Mouse (Mus musculus) kidney, adult 2 months (tissue): ENCODE results near the gene Olfr1513. TPM values are rescaled to one million over a fixed set of nuclear protein-coding genes. Genes with fewer than 3 reads are reported as not detected.
"Not testable (repeated sequence)": the region's sequence is repeated elsewhere in the genome, so short reads cannot be mapped to it uniquely, and the experiment has no call there.

Source experiments
- DNase-seq: peaks from one replicate; pipeline ENCODE4 v3.0.0; 2021
- H3K27ac ChIP-seq: fragments of 200-500 bp; 2 replicates; pipeline ENCODE4 v1.5.1; 2012; ENCODE audit warnings: low read depth, low read length, control low read depth, inconsistent platforms; ENCODE audit not compliant: insufficient read depth
- H3K27me3 ChIP-seq: fragments of 200-500 bp; replicated peaks from 2 replicates; pipeline ENCODE4 v1.6.1; 2012; ENCODE audit warnings: mild to moderate bottlenecking, moderate library complexity, low read length, inconsistent platforms; ENCODE audit not compliant: control insufficient read depth, insufficient read depth
- H3K36me3 ChIP-seq: fragments of 200-500 bp; 2 replicates; pipeline ENCODE4 v1.6.1; 2012; ENCODE audit warnings: mild to moderate bottlenecking, moderate library complexity, low read length, inconsistent platforms; ENCODE audit not compliant: control insufficient read depth, insufficient read depth
- H3K4me1 ChIP-seq: fragments of 200-500 bp; 2 replicates; pipeline ENCODE4 v1.6.1; 2011; ENCODE audit warnings: low read length; ENCODE audit not compliant: control insufficient read depth, insufficient read depth
- H3K4me3 ChIP-seq: fragments of 200-500 bp; 2 replicates; pipeline ENCODE4 v1.5.1; 2011; ENCODE audit warnings: mild to moderate bottlenecking, low read depth, low read length, control low read depth; ENCODE audit not compliant: insufficient read depth
- CTCF ChIP-seq: fragments of 200-500 bp; conservative IDR thresholded peaks from 2 replicates; pipeline ENCODE4 v1.5.1; 2011; ENCODE audit warnings: low read depth, mild to moderate bottlenecking, control low read depth, low read length, moderate library complexity, mixed read lengths; ENCODE audit not compliant: insufficient read depth, insufficient read length
- POLR2A ChIP-seq: fragments of 200-500 bp; IDR thresholded peaks from one replicate; pipeline ENCODE4 v1.6.1; 2011; ENCODE audit warnings: low read depth, low read length, control low read depth
- WGBS: fragments of 180-500 bp; shearing (Covaris S2); methylation state at CpG from one replicate; pipeline ENCODE4 v1.1.7; 2018; 5-methylcytosine and 5-hydroxymethylcytosine counted together
- polyA plus RNA-seq: library from polyadenylated mRNA; depleted of rRNA; stranded (reverse); fragments of >200 nt; gene quantifications from 2 replicates; pipeline ENCODE4 v1.2.3, GENCODE M21; 2012

The Olfr1513 gene
- polyA plus RNA-seq, 1 experiment, result not detected

DNA sequence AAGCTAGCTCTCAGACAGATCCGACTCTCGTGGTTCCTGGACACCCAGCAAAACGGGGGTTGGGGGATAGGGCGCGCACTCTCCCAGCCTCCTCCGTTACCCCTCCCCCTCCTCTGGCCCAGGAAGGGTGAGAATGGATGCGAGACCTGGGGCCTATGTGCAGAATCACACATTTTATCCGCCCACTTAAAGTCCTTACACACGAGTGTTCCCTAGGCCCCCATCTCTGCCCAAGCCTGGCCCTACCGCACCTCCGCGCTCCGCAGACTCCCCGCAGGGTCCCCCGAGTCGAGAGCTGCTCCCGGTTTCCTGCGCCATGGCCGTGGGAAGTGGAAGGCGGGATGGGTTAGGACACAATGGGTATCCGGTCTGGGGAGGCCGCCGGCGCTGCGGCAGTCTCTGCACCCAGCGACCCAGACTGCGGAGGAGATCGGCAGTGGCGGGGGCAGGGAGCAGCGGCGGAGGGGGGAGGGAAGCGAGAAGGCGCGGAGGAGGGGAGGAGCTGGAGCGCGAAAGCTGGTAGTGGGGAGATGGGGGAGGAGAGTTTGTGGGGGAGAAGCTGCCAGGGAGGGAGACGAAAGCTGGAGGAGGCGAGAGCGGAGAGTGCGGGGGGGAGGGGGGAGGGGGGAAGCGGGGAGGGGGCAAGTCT, 40.3 kb downstream of the Olfr1513 start:
- no peak for TF ChIP-seq CTCF
- TF ChIP-seq POLR2A, result no peak
- under 1% methylated on average over 33 of the region's 41 CpGs for WGBS
- H3K36me3 ChIP-seq, result no peaks in the 10 kb centered on the region
- H3K4me1 ChIP-seq, result peaks cover 7% of the 10 kb centered on the region; the same call in 1 of the 2 replicates
- DNase-seq, result peak; percentile 81
- H3K27ac ChIP-seq, result peak overlapping the region; percentile 47
- H3K27me3 ChIP-seq, result no peaks in the 10 kb centered on the region
- peak overlapping the region; percentile 85 for H3K4me3 ChIP-seq

DNA sequence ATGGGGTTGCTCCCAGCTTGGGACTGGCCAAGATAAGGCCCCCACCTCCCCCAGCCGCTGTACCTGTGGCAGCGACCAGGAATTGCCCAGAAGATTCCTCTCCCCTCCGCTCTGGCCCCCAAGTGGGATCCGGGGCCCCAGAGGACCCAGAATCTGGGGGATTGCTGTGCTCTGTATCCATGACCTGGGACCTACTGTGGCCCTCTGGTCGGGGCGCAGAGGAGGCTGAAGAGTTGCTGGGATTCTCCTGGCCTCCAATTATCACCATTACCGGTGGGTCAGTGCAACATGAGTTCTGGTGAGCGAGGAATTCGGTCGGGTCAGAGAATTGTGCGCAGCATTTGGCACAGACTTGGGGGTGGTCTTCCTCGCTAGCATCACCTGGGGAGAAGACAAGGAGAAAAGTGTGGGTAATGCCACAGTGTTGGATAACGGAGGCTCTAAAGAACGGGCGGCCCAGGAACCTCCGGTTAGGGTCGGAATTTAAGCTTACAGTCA, 40.9 kb downstream of the Olfr1513 start:
- 10% methylated on average over 17 of the region's 17 CpGs for WGBS
- H3K27ac ChIP-seq, result peak overlapping the region; percentile 47

DNA sequence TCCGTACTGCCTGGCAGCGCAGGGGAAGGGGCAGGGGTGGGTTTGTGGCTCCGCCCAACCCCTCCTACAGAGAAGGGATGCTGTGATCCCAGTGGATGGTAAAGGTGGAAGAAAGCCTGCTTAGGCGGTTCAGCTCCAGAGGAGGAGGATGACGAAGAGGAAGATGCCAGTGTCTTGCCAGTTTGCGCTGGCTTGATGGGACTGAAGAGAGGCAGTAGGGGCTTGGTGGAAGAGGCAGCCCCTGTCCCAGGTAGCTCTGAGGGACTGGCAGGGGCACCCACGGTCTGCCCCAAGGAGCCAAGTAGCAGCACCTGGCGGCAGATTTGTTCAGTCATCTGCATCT, 41.4 kb downstream of the Olfr1513 start:
- Histone ChIP-seq H3K36me3 (no peaks in the 10 kb centered on the region), H3K27ac (no peak overlapping the region), H3K27me3 (no peaks in the 10 kb centered on the region), H3K4me1 (peaks cover 7% of the 10 kb centered on the region; the same call in 1 of the 2 replicates), H3K4me3 (peak overlapping the region; percentile 85; the same call in 1 of the 2 replicates)
- DNase-seq, result peak; percentile 21
- WGBS, result 49% methylated on average over 8 of the region's 8 CpGs
- TF ChIP-seq POLR2A (no peak), CTCF (no peak)

More for the DNA sequence above, 40.9 kb downstream of the Olfr1513 start:
- H3K4me3 ChIP-seq, result peak overlapping the region; percentile 85
- no peaks in the 10 kb centered on the region for H3K36me3 ChIP-seq
- TF ChIP-seq CTCF (no peak), POLR2A (no peak)
- H3K27me3 ChIP-seq, result no peaks in the 10 kb centered on the region
- peaks cover 7% of the 10 kb centered on the region; the same call in 1 of the 2 replicates for H3K4me1 ChIP-seq
- no peak for DNase-seq

DNA sequence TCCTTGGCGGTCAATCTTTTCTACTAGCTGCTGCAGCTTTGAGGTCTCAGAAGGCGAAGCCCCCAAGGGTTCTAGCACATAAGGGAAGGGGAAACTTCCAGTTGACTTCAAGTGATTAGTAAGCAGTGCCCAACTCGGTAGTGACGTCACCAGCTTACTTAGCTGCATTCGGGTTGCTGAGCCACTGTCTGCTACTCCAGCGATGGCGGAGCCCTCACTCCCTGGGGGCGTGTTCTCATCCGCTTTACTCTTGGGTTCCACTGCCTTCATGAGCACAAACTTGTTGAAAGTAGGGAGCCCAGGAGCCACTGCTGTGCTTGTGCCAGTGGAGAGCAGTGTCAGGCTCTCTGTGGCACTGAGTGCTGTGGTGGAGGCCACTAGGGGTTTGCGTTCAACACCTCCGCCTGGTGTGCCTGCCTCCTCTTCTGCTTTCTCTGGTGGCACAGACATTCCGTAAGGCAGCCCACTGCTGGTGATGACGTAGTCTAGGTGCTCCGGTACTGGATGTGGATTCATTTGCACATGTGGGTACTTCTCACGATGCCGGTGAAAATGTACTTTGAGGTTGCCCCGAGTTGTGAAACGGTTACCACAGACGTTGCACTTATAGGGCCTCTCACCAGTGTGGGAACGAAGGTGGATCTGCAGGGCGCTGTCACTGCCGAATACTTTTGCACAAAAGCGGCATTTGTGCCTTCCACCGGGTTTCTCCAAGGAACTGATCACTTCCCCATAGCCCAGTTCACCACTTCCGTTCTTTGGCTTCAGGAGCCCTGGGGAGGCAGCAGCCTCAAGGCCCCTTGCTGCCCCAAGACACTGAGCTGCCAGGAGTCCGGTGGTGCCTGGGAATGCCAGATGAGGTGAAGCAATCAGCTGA, 42.0 kb downstream of the Olfr1513 start:
- Histone ChIP-seq H3K36me3 (no peaks in the 10 kb centered on the region), H3K27me3 (no peaks in the 10 kb centered on the region), H3K4me3 (no peak overlapping the region), H3K4me1 (peaks cover 7% of the 10 kb centered on the region; the same call in 1 of the 2 replicates), H3K27ac (no peak overlapping the region)
- no peak for TF ChIP-seq CTCF
- no peak for DNase-seq
- 80% methylated on average over 26 of the region's 26 CpGs for WGBS

DNA sequence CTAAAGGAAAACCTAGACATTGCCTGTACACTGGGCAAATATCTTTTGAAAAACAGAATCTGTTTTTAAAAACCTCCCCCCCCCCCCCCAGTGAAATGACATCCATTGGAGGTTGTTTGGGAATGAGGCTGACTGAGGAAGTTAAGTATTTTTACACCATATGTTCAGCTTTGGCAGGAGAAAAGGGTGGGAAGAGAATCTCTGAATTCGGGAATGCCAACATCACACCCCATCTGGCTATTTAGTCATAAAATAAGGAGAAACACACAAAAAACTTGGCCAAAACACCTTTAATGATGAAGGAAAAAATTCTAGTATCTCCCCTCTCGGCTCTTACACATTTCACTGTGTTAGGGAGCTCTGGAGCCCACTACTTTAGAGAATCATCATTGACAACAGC, 45.3 kb downstream of the Olfr1513 start:
- Histone ChIP-seq H3K27me3 (no peaks in the 10 kb centered on the region), H3K4me1 (no peaks in the 10 kb centered on the region), H3K27ac (no peak overlapping the region), H3K36me3 (no peaks in the 10 kb centered on the region), H3K4me3 (no peak overlapping the region)
- no peak for TF ChIP-seq POLR2A
- no peak for DNase-seq
- 92% methylated on average over 2 of the region's 2 CpGs for WGBS

DNA sequence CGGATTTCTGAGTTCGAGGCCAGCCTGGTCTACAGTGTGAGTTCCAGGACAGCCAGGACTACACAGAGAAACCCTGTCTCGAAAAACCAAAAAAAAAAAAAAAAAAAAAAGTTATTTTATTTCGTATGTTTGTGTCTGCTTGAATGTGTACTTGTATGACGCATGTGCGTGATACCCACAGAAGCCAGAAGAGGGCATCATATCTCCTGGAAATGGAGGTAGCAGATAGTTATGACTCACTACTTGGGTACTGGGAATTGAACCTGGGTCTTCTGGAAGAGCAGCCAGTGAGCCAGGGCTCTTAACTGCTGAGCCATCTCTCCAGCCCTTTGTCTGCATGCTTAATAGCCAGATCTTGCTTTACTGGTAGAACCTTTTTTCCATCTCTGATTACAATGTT, 45.9 kb downstream of the Olfr1513 start:
- not testable (repeated sequence) for H3K36me3 ChIP-seq

DNA sequence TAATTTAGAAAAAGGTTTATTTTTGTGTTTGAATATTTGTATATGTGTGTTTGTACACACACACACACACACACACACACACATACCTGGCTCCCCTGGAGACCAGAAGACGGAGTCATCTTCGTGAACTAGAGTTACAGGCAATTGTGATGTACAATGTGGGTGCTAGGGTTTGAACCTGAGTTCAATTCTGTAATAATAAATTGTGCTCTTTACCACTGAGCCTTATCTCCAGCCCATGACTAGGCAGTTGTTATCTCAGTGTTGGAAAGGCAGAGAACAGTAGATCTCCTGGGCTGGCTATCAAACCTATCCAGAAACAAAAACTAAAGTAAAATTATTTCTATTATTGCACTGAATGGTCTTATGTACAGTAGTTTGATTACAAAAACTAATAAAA, 50.1 kb downstream of the Olfr1513 start:
- Histone ChIP-seq H3K4me1 (no peaks in the 10 kb centered on the region), H3K27ac (no peak overlapping the region), H3K36me3 (no peaks in the 10 kb centered on the region), H3K27me3 (no peaks in the 10 kb centered on the region), H3K4me3 (no peak overlapping the region)
- TF ChIP-seq POLR2A (no peak), CTCF (no peak)
- 99% methylated on average over 2 of the region's 2 CpGs for WGBS
- no peak for DNase-seq

More for the DNA sequence above, 45.9 kb downstream of the Olfr1513 start:
- not testable (repeated sequence) for H3K4me1 ChIP-seq, DNase-seq, H3K27me3 ChIP-seq, H3K27ac ChIP-seq, H3K4me3 ChIP-seq
- 93% methylated on average over 6 of the region's 6 CpGs for WGBS
